Mouse (Mus musculus) layer of hippocampus, adult 6 months (tissue): ENCODE measurements around the gene Tomm22. TPM values are rescaled to one million over a fixed set of nuclear protein-coding genes. Genes with fewer than 3 reads are reported as not detected.

Experiments
- long read RNA-seq, 2 experiments: library from polyadenylated mRNA; unstranded; transcript quantifications; one replicate each; pipeline ENCODE4 v2.0.0; 2019 to 2020
- polyA plus RNA-seq: library from polyadenylated mRNA; unstranded; fragments of <200 nt; fragmentation: Nextera tagmentation; gene quantifications from 2 replicates; pipeline ENCODE4 v1.2.3, GENCODE M21; 2021

Tomm22 gene
- 165 and 171 TPM in 2 replicates for polyA plus RNA-seq
- long read RNA-seq, experiment 1, transcript Tomm22-203 (3 exons, 595 nt) = minor isoform, 5 of 223 reads
- long read RNA-seq, experiment 1, transcript Tomm22-201 (4 exons, 1,569 nt) = major isoform, 207 of 223 reads
- long read RNA-seq, experiment 1, partial matches to known transcripts = 3 of 223 reads
- long read RNA-seq, experiment 1, other reads (novel, unspliced or antisense) = 5 of 223 reads
- long read RNA-seq, experiment 2, transcript Tomm22-201 (4 exons, 1,569 nt) = major isoform, 105 of 107 reads
- long read RNA-seq, experiment 2, partial matches to known transcripts = 0 of 107 reads
- long read RNA-seq, experiment 2, other reads (novel, unspliced or antisense) = 0 of 107 reads

DNA sequence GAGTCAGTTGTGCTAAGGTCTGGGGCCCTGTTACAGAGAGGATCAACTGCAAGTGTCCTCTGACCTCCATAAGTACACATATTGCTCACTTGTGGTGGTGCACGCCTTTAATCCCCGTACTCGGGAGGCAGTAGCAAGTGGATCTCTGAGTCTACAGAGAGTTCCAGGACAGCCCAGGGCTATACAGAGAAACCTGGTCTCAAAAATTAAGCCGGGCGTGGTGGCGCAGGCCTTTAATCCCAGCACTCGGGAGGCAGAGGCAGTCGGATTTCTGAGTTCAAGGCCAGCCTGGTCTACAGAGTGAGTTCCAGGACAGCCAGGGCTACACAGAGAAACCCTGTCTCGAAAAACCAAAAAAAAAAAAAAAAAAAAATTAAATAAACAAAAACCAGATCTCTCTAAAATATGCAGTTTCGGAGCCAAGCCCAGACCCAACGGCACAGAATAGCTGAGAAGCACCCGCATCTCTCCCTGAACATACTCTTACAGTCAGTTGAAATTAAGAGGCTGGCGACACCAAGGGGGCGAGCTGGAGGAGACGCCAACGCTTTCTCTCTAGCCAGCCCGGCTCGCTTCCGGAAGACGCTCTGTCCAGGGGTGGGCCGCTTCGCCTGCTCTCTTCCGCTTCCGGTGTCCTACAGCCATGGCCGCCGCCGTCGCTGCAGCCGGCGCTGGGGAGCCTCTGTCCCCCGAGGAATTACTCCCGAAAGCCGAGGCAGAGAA lies at the start of gene Tomm22:
Tomm22 (plus strand) TSS at position 613 of the 723 bp plus-strand sequence.

DNA sequence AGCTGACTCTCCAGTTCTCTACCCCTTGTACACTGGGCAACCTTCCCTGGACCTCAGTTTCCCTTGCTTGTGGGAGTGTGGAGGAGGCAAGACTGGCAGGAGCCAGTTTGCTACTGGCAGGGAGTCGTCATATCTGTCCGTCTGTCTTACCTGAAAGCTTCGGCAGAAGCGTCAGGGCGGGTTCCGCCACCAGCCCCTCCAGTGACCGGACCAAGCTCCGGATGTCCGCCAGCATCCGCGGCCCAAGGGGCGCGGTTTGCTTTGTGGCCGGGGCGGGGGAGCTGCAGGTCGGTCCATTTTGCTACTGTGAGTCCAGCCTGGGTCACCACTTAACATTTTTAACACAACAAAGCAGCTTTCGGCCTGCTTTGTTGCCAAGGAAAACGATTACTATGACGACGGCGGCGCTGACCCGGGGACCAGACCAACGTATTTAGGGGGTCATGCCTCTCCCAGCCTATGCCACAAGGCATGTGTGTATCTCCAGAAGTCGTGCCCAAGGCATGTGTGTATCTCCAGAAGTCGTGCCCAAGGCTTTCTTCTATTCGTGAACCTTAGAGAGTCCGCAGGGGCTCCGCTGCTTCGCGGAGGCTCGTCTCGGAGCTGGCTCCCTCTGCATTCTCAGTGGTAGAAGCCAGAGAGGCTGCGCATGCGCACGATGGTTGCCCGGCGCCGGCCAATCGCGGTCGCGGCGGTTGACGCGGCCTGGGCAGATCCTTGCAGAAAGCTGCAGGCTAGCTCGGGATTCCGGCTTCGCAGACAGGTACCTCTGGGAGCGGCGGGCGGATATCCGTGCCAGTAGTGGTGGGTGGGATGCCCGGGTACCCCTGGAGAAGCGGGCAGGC lies 11.9 kb upstream of the Tomm22 start, which contains the start of the genes Fam227a and Cby1:
Fam227a (minus strand) TSS at position 426 of the 845 bp plus-strand sequence.
Cby1 (plus strand) TSS at position 669 of the 845 bp plus-strand sequence.

GRCm38 (mm10) chr15:79687646-79688267 lies 17.1 kb downstream of the Tomm22 start, which contains the start of gene Josd1:
Gene Josd1, minus strand, starts transcription at chr15:79687919.

GRCm38 (mm10) chr15:79690426-79691022 lies 19.9 kb downstream of the Tomm22 start, which contains the start of gene Gtpbp1:
Gene Gtpbp1, plus strand, starts transcription at chr15:79690845.

Other genes starting within 250 kb of the Tomm22 start
- gene Csnk1e, start 215.3 kb upstream of the Tomm22 start, polyA plus RNA-seq = 26.7 and 27.5 TPM in 2 replicates
- gene Kcnj4, start 165.6 kb upstream of the Tomm22 start, polyA plus RNA-seq = 2.4 and 3.0 TPM in 2 replicates
- 1.2 and 2.1 TPM in 2 replicates for gene Kdelr3, start 154.4 kb upstream of the Tomm22 start, polyA plus RNA-seq
- 12.5 and 12.6 TPM in 2 replicates for gene Ddx17, start 124.1 kb upstream of the Tomm22 start, polyA plus RNA-seq
- not detected in 2 replicates for gene Dmc1, start 65.8 kb upstream of the Tomm22 start, polyA plus RNA-seq
- gene Fam227a, start 11.9 kb upstream of the Tomm22 start, polyA plus RNA-seq = 0.62 and 0.80 TPM in 2 replicates
- 68.4 and 69.4 TPM in 2 replicates for gene Cby1, start 11.7 kb upstream of the Tomm22 start, polyA plus RNA-seq
- 5.0 and 5.2 TPM in 2 replicates for gene Josd1, start 17.1 kb downstream of the Tomm22 start, polyA plus RNA-seq
- gene Gtpbp1, start 20.0 kb downstream of the Tomm22 start, polyA plus RNA-seq = 10.0 and 12.3 TPM in 2 replicates
- gene Sun2, start 71.7 kb downstream of the Tomm22 start, polyA plus RNA-seq = 8.1 and 9.3 TPM in 2 replicates
- gene Dnal4, start 107.0 kb downstream of the Tomm22 start, polyA plus RNA-seq = 123 and 139 TPM in 2 replicates
- 90.1 and 132 TPM in 2 replicates for gene Nptxr, start 133.9 kb downstream of the Tomm22 start, polyA plus RNA-seq
- gene Npcd, start 163.4 kb downstream of the Tomm22 start, polyA plus RNA-seq = 3.5 and 35.6 TPM in 2 replicates
- gene Cbx6, start 163.8 kb downstream of the Tomm22 start, polyA plus RNA-seq = 44.2 and 51.6 TPM in 2 replicates
- 2.9 and 3.3 TPM in 2 replicates for gene Apobec3, start 220.8 kb downstream of the Tomm22 start, polyA plus RNA-seq